Mouse (Mus musculus) brain, embryonic 14.5 days (tissue): ENCODE measurements at regions not wholly inside any gene's neighbourhood (a gene's known extent, or its start where the extent isn't known, plus 50 kb on each side); places are given as distances from the start of the nearest gene placed in this dataset.

Source experiments
- CTCF ChIP-seq: fragments of 200-500 bp; IDR thresholded peaks from 2 replicates; pipeline ENCODE4 v1.5.1; 2012; ENCODE audit warnings: inconsistent platforms, mild to moderate bottlenecking, moderate library complexity, borderline replicate concordance; ENCODE audit not compliant: insufficient read depth, insufficient read length; ENCODE audit errors: extremely low read depth
- POLR2A ChIP-seq: fragments of 200-500 bp; IDR thresholded peaks from 2 replicates; pipeline ENCODE4 v1.6.1; 2012; ENCODE audit warnings: mild to moderate bottlenecking, inconsistent platforms, borderline replicate concordance; ENCODE audit not compliant: poor library complexity, insufficient read depth, insufficient read length, severe bottlenecking; ENCODE audit errors: extremely low read depth

- TF ChIP-seq CTCF = no peak
- no peak for TF ChIP-seq POLR2A
These were observed 176.5 kb upstream of the Cpeb2 start for GRCm38 (mm10) chr5:43056486-43056885.
